Mouse (Mus musculus): ENCODE results near the gene Mipol1. TPM values are rescaled to one million over a fixed set of nuclear protein-coding genes. Genes with fewer than 3 reads are reported as not detected.
"Not testable (repeated sequence)": the region's sequence is repeated elsewhere in the genome, so short reads cannot be mapped to it uniquely, and the experiment has no call there.

The Mipol1 gene
- total RNA-seq (2021) = 10 to 100 TPM in 1 of 2 experiments, 1 to 10 TPM in 1; 9.1 to 11.5 TPM
- long read RNA-seq, experiment 1, transcript Mipol1-201 (11 exons, 2,117 nt) = major isoform, 7 of 17 reads
- long read RNA-seq, experiment 1, partial matches to known transcripts = 1 of 17 reads
- long read RNA-seq, experiment 1, other reads (novel, unspliced or antisense) = 8 of 17 reads
- long read RNA-seq, experiment 2, transcript Mipol1-201 (11 exons, 2,117 nt) = major isoform, 7 of 13 reads
- long read RNA-seq, experiment 2, partial matches to known transcripts = 1 of 13 reads
- long read RNA-seq, experiment 2, other reads (novel, unspliced or antisense) = 5 of 13 reads

DNA sequence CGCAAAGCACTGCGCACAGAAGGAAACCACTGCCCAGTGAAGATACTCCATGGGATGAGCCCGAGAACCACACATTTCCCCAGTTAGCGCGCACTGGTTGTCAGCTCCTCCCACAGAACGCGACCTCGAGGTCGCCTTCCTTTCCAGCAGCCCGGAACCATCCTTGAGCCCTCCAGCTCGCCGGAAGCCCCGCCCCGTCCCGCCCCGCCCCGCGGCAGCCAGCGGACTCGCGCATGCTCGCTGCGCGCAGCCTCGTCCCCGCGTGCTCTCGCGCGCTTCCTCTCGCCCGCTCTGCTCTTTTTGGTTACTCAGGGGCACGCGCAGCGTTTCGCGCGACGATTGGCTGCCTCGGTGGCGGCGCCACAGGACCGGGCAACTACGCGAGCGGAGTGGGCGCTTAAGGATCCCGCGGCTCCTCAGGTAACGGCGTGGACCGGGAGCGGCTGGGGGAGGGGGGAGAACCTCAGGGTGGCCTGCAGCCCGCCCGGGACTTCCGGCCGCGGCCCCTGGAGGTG is at the start of gene Mipol1, which contains the start of gene Prps1l3:
TSS of gene Mipol1 (plus strand) at position 236 of the 515 bp plus-strand sequence.
TSS of gene Prps1l3 (plus strand) at position 221 of the 515 bp plus-strand sequence.
- DNase-seq = peak; percentile 93

DNA sequence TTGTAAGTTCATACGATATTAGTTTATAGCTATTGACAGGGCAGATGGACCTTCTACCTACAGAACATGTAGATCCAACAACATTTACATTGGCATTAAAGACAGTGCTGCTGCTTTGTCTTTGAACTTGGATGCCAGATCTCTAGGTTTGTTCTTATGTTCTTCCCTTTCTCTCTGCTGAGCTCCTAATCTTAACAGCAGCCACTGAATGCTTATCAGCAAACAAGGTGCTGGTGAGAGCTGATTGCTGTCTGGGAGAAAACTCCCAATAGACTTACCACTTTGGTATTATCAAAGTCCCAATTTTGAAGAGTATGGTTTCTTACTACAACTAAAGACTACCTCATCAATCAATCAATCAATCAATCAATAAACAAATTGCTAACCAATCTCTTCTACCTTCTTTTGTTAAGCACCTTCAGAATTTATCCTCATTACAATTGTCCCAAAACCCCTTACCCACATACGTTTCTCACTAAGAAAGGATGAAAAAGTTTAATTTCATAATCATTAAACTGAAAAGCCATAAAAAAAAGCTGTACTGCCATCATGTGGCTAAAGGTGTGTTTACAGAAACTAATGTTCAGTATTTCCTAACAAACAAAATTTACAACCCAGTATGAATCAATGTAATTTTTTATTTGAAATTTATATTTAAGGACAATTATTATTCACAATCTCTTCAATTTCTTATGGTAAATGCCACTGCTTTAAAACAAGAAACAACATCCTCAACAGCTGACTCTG is 45.7 kb upstream of the Mipol1 start:
- DNase-seq = no peak

DNA sequence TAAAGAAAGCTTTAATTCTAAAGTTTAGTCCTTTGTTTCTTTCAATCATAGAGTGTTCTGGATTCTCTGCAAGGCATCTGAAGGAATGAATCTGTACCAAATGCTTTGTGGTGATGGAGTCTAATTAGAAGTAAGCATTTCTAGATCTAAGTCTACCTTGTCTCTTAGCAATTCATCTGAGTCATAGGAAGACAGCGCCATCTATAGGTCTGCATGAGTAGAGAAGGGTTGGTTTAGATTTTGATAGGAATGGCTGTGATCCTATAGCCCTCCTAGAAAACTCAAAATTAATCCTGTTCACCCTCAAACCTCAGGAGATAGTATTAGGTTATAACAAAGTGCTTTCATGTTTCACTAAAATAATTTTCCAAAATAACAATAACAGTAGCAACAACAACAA is 44.8 kb upstream of the Mipol1 start:
- no peak for DNase-seq

DNA sequence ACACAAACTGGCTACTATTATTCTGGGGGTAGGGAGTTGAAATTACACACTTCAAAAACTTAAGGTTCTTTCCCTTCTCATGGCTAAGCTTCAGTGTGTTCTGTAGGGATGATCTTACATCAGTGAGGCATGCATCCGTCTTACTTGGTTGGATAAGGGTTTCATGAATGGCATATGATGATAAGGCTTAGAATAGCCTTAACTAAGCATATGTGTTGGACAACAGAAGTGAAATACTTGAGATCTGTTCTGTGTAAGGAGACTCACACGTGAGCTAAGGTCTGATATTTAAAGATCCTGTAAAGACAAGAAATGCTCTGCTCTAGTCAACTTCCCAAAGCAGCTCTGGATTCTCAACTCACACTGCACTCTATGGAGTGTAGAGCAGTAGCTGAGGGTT is 44.1 kb upstream of the Mipol1 start:
- DNase-seq = no peak

DNA sequence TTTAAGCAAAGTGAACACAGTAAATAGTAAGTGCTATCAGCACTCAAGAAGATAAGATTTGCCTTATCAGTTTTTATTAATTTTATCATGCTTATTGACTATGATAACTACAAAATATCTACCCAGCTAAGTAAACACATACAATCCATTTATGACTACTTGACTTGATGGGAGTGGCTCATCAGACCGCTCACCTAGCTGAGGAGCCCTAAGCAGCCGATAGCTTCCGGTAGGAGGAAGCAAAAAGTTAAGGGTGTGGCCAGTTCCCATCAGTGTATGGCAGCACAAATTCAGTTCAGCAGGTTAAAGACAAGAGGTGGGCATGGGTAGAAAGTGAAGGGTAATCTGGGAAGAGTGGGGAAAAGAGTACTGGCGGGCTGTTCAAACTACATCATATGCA is 43.2 kb upstream of the Mipol1 start:
- no peak for DNase-seq

DNA sequence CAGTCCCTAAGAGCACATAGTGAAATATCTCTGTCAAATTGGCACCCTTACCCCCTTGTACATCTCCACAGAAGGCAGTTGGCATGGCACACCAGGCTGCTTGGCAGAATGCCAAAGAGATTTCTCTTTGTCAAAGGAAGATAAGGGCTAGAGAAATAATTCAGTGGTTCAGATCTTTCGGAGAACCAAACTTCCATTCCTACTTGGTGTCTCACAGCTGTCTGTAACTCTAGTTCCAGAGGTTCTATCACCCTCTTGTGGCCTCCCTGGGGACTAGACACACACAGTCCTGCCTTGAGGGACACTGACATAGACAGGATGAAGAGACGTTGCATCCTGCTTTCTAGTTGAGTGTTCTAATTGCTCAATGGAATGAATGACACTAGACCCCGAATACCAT is 35.6 kb upstream of the Mipol1 start:
- DNase-seq = peak; percentile 55

DNA sequence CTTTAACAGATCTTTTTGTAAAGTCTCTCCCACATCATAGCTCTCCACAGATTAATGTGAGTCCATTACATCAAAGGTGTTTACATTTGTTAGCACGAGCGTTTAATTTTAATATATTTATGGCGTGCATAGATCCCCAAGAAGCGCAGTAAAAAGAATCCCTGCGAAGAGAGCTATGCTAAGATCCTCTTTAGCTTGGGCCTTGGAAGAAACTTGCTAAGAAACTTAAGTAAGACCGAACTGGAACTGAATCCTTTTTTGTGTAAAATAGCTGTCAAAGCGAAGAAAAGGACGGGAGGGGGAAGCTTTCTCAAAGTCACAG is 34.0 kb upstream of the Mipol1 start:
- DNase-seq = no peak

DNA sequence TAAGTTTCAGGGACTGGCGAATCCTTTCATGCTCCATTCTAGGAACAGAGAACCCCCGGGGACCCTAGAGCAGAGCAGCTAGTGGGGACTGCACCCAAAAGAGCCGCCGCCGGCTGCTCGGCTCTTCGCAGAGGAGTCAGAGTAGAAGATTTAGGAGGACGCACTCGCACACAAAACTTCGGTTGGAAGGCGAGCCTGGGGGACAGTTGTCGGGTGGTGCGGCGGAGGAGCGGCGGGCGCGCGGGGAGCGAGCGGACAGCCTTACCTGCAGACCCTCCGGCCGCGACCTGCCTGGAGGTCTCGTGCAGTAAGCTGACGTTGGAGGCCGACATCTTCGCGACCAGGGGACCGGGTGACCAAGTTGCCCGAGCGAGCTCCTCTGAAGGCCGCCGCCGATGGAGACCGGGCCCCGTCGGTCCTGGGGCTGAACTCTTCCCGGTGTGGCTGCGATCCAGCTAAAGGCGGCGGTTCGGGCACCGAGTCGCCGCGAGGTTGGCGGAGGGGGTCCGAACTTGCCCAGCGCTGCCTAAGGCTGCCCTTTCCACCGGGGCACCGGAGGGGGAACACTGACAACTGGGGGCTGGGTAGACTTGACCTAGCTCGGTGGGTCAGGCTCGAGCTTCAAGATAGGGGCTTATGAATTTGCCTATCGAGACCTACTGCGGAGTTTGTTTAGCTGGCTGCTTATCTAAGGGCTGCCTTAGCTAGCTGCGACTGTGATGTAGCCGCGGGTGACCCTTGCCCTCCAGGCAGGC is 33.4 kb upstream of the Mipol1 start:
- peak; percentile 61 for DNase-seq

DNA sequence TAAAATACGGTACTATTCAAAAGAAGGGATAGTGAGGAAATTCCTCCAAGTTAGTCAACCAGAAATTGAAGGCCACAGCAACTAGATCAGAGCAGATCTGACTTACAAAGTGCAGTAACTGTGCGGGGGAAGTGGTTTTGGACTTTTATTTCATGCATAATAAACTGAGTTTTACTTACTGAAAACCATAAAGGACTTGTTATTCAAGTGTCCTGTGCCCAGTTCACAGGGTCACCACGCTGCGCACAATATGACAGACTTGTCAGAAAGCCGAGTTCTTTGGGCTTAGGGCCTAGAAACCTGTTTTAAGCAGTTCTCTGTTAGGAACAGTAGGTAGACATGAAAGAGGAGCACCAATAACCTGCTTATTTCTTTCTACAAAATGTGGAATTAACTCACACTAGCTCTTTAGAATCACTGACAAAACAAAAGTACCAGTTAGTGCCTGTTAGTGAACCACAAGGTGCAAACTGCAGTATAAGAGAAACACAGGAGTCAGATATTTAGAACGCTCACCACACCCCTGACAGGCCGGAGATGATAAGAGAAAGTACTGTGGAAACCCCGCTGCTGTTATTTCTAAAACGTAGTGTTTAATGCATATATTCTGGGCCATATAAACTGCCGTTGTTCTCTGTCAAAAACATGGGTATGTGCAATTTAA is 32.7 kb upstream of the Mipol1 start, which contains the start of gene Slc25a21:
TSS of gene Slc25a21 (minus strand) at position 110 of the 664 bp plus-strand sequence.
- DNase-seq = no peak

DNA sequence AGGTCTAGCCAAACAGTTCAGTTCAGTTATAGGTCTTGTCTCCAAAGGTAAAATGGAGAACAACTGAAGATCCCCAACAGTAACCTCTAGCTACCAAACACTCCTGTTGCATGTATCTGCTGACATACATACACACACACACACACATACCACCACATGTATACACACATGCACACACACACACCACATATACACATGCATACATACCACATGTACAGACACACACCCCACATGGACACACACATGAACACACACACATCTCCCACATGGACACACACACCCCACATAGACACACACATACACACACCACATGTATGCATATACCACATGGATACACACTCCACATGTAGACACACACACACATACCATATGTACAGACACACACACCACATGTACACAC is 32.0 kb upstream of the Mipol1 start:
- DNase-seq = no peak

DNA sequence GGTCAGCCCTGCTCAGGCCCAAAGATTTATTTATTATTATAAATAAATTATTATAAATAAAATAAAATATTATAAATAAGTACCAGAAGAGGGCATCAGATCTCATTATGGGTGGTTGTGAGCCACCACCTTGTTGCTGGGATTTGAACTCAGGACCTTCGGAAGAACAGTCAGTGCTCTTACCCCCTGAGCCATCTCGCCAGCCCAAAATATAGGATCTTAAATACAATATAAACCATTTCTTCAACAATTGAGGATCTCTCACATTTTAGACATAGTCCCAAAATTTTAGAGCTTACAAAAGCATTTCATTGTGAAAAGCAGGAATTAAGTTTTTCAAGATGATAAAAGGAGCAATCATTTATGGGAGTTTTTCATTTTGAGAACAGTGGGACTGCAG is 30.8 kb upstream of the Mipol1 start:
- DNase-seq = no peak

DNA sequence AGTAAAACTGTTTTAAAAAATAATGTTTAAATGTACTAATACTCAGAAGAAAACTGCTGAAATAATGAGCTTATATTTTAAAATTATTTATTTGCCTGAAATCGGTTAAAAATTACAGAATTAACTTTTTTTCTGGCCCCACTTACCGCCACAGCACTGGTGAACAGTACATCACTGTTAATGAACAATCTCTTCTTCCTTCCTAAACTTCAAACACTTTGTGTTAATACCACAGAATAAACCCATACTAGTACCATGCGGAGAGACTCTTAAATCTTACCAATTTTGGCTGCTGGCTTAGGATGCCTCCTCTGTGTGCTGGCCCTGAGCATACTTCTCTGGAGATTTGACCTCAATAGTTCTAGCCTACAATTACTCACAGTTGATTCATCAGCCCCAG is 28.3 kb upstream of the Mipol1 start:
- no peak for DNase-seq

DNA sequence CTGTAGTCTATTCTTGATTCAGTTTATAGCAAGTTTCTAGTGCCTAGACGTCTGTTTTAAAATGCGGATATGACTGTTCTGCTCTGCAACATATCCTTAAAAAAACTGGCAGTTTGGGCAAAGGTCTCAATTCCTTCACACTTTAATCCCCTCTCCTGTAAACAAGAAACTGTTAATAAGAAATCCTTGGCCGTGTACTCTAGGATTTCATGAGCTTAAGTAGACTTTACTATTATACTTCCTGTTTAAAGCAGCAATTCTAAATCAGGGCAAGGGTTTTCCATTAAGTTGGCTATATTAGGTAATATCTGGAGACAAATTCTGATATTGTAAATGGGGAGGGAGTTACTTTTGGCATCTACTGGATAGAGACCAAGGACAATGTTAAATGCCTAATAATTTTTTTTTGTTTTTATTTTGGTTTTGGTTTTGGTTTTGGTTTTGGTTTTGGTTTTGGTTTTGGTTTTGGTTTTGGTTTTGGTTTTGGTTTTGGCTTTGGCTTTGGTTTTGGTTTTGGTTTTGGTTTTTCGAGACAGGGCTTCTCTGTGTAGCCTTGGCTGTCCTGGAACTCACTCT is 25.9 kb upstream of the Mipol1 start:
- DNase-seq = no peak

DNA sequence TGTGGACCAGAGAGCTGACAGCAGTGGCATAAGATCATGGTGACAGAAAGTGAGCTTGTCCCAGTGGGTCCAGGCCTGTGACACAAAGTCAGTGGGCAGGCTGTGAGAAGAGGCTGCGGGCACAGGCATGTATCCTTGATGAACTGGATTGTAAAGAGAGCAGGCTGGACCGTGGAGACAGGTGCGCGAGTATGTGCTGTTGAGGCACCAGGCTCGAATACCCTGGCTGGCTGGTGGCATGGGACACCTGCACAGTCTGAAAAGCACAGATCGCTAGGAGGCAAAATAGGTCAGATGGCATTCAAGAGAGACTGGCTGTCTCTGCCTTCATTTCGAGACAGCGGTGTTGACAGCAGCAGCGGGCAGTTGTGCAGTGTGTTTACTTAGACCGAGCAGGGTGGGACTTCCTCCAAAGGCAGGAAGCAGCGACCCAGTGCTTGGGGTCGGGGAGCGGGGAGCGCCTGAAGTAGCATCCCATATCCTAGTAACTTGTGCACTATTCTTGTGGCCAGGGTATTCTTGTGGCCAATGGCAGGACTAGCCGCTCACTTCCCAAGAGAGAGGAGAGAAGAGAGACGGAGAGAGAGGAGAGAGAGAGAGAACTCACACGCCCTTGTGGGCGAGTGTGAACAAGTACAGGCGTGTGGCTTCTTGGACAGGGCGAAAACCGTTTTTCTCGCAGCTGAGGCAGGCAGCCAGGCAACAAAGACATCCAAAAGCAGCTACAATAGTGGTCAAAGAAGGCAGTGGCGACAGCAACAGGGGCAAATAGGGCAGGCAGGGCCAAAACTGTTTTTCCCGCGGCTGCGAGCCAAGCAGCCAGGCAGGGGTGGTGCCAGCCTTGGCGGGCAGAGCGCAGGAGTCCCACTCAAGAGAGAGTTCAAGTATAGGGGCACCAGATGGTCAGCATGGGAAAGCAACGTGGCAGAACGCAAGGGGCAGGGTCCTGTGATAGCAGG is 18.6 kb upstream of the Mipol1 start:
- peak; percentile 53 for DNase-seq

DNA sequence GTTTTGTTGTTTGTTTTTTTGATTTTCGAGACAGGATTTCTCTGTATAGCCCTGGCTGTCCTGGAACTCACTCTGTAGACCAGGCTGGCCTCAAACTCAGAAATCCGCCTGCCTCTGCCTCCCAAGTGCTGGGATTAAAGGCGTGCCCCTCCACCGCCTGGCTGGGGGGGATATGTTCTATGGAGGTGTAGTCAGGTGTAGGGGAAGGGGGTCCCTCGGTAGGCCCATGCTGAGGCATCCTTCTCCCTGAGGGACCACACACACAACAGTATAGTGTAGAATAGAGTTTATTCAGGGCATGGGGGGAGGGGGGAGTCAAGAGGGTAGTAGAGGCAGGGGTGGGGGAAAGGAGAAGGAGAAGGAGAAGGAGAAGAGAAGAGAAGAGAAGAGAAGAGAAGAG is 17.8 kb upstream of the Mipol1 start:
- not testable (repeated sequence) for DNase-seq

DNA sequence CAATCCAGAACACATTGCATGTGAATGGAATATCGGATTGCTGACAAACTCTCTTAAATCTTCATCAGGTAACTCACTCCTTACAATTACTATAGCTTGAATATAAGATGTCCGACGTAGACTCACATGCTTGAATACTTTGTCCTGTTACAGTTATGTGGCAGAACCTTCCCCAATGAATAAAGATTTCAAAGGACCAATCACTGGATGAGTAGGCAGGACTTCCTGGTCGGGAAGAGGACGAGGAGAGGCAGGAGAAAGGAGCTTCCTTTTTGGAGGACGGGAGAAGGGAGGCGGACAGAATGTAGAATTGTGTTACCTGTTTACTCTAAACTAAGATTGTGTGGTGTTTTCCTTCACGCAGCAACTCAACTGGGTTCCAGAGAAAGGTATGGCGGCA is 3.8 kb upstream of the Mipol1 start:
- no peak for DNase-seq

DNA sequence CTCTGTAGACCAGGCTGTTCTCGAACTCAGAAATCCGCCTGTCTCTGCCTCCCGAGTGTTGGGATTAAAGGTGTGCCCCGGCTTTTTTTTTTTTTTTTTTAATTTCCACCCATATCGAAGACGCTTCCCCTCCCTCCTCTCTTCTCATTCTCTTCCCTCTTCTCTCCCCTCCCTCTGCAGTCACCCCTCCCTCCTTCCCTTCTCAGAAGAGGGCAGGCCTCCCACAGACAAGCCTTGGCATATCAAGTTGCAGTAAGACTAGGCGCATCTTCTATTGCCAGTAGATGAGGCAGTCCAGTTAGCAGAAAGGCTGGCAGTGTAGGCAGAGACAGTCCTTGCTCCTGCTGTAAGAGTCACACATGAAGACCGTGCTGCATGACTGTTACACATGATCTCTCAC is 2.5 kb upstream of the Mipol1 start:
- no peak for DNase-seq

DNA sequence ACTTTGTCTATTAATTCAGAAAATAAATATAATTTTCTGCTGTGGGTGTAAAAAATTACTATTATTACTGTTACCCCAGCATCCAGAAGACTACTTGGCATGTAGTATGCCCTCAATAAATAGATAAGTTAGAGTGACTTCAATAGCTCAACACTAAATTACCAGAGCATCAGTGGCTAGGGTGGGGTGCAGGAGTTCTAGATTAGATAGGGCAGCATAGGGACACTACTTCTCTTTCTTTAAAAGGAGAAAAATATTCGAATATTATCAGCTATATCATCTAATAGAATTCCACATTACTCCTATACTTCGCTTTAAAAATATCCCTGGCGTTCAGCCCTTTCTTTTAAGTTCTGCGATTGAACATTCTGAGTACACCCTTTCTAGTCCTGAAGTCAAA is 524 bp upstream of the Mipol1 start:
- DNase-seq = no peak

DNA sequence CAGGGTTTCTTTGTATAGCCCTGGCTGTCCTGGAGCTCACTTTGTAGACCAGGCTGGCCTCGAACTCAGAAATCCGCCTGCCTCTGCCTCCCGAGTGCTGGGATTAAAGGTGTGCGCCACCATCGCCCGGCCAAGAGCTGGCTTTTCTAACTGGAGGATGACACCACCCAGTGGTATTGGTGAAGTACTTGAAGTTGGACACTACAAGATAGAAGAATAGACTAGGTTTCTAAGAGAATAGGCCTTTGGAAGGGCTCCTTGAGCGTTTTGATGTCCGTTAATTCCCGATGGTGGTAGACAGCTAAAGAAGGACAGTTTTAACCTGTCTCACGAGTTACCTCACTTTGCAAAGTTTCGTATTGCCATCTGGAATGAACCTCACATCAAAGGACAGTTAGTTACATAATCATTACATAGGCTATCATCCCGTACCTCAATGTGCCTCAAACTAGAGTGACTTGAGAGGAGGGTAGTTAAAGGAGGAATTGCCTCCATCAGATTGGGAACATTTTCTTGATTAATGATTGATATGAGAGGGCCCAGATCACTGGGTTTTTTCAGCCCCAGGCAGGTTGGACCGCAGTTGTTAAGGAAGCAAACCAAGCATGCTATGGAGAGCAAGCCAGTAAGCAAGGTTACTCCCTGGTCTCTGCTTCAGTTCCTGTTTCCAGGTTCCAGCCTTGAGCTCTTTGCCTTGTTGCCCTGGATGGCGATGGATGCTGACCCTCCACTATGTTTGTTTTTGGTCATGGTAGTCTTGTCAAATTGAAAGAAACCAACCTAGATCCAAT is 1.1 kb downstream of the Mipol1 start:
- peak; percentile 20 for DNase-seq

DNA sequence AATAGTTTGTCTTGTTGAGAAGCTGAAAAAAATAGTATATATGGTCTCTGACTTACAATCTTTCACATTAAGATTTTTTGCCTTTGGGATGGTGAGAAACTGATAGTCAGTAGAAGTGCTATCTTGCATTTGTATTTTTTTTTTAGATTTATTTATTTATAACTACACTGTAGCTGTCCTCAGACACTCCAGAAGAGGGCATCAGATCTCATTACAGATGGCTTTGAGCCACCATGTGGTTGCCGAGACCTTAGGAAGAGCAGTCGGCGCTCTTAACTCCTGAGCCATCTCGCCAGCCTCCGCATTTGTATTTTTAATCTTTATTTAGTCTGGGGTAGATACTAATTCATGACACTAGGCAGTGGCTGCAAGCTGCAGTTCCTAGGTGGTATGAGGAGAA is 3.2 kb downstream of the Mipol1 start:
- DNase-seq = no peak

Data from adrenal gland, postnatal 10 days (tissue).